Mouse (Mus musculus) stomach, postnatal 0 days (tissue): ENCODE results near the gene Rarb.

Experiments
- CTCF ChIP-seq: IDR thresholded peaks from 2 replicates; pipeline ENCODE4 v1.5.1; 2016; ENCODE audit warnings: antibody characterized with exemption, low read depth, mild to moderate bottlenecking, moderate library complexity
- EP300 ChIP-seq: optimal IDR thresholded peaks from 2 replicates; pipeline ENCODE3; 2016; ENCODE audit warnings: antibody characterized with exemption

DNA sequence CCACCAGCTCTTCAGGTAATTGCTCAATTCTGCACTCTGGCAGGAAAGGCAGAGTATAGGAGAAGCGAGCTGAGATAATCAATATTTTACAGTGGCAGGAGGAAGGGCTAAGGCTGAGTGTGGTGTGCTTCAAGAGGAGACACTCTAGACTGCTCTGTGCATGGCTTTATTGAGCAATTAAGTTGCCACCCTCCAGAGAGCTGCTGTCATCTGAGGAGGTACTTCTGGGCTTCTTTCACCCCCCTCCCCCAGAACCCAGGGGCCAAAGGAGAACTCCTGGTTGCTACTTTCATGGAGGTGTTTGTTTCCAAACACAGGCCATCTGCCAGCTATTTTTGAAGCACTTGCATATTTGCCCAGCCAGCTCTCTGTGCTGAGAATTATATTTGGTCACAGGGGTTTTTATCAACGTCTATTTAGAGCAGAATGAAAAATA, 321.7 kb downstream of the Rarb start:
- TF ChIP-seq CTCF (no peak), EP300 (no peak)
